Mouse (Mus musculus): Measurements from ENCODE around the gene Xpo4. TPM values are rescaled to one million over a fixed set of nuclear protein-coding genes. Genes with fewer than 3 reads are reported as not detected.
A peak's percentile ranks its signal among the peaks of the same experiment; 100 is the strongest.

Gene Xpo4
- 20.4 and 21.3 TPM in 2 replicates for polyA plus RNA-seq (2015; fragmentation: Nextera tagmentation; extraction: Ambion mirVana)

DNA sequence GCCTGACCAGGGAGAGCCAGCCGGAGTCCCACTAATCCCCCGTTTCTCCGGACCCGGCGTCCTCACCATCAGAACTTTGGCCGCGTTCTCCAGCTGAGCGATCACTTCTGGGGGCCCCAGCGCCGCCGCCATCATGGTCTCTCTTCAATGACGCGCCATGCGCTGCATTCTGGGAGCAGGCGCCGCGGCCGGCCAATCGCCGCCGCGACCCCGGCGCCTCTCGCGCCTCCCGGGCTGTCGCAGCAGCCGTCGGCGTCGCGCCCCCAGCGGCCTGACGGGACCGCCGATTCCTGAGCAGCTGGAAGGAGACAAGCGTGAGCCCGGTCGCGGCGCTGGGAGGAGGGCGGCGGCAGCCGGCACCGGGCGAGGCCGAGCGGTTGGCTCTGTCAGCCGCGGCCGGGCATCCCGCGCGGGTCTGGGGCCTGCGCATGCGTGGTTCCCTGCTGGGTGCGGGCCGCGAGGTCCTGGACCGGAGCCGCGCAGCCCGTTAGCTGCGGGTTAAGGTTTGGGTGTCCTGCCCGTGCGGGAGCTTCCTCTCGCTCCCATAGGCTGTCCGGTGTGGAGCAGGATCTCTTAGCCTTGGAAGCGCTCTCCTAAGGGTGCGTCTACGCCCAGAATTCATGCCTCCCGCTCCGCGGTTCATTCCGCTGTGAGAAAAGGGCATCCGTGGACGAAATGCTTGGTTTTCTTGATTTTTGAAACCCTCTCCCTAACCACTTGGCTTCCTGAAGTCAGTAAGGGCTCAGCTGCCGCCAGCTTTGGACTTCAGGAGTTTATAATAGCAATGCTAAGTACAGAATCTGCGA lies at the start of gene Xpo4:
Gene Xpo4, minus strand, starts transcription at position 609 of the 806 bp plus-strand sequence.
- H3K36me3 ChIP-seq = no peaks in the 10 kb centered on the region
- no peaks in the 10 kb centered on the region for H3K9me3 ChIP-seq
- peak within 1 kb of the TSS; percentile 87 for H3K4me3 ChIP-seq (replicated peaks)
- peak; percentile 92 for ATAC-seq (ENCODE audit: insufficient read depth, low FRiP score, low read depth)
- WGBS = under 1% methylated on average over 74 of the region's 80 CpGs
- peak within 1 kb of the TSS; percentile 89 for H3K4me2 ChIP-seq
- peak within 1 kb of the TSS; percentile 86 for H3K9ac ChIP-seq
- H3K27ac ChIP-seq = peak within 1 kb of the TSS; percentile 95
- H3K4me1 ChIP-seq = peaks cover 3% of the 10 kb centered on the region; the same call in 1 of the 2 replicates
- no peaks in the 10 kb centered on the region for H3K27me3 ChIP-seq (replicated peaks)

DNA sequence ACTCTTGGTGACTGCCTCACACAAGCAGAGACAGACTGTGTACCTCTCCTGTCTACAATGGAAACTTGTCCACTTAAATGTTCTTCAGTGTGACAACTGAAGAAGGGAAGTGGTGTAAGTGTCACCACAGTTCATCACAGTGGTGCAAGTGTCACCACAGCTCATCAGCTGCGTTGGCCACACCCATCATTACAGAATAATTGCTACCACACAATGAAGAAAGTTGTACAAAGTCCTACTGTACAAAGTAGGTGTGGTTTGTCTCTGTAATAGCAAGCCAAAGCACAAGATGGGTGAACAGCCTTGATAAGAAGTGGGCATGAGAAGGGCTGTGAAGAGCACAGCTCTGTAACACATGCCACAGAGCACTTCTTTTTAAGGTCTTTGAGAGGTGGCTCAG lies 47.7 kb upstream of the Xpo4 start:
- no peak overlapping the region for H3K4me3 ChIP-seq (replicated peaks)
- no peak overlapping the region for H3K27ac ChIP-seq
- no peaks in the 10 kb centered on the region for H3K36me3 ChIP-seq
- ATAC-seq (ENCODE audit: insufficient read depth, low FRiP score, low read depth) = 0 out of 2 replicates have a peak, but pooled peaks have one; percentile 7
- peaks cover 9% of the 10 kb centered on the region; the same call in 1 of the 2 replicates for H3K4me1 ChIP-seq
- 84% methylated on average over 1 of the region's 1 CpGs for WGBS
- no peak overlapping the region for H3K4me2 ChIP-seq
- H3K27me3 ChIP-seq (replicated peaks) = no peaks in the 10 kb centered on the region
- H3K9ac ChIP-seq = no peak overlapping the region
- H3K9me3 ChIP-seq = no peaks in the 10 kb centered on the region

DNA sequence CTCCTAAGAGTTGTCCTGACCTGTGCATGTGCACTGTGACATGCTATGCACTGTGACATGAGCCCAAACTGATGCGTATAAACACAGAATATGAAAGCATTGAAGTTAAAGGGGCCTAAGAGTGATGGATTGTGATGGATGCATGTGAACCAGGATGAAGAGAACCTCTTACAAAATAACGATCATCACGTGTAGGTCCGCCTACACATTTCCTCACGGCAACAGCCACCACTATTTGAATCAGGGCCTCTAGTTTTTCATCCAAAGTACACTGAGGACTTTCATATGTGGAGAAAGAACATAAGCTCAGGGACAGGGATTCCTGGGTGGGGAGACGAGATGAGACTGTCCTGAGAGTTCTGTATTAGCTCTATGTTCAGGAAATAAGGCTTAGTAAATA lies 45.8 kb upstream of the Xpo4 start:
- H3K4me2 ChIP-seq = no peak overlapping the region
- no peak overlapping the region for H3K27ac ChIP-seq
- no peaks in the 10 kb centered on the region for H3K27me3 ChIP-seq (replicated peaks)
- H3K9ac ChIP-seq = no peak overlapping the region
- no peaks in the 10 kb centered on the region for H3K9me3 ChIP-seq
- H3K4me1 ChIP-seq = peaks cover 16% of the 10 kb centered on the region
- no peaks in the 10 kb centered on the region for H3K36me3 ChIP-seq
- WGBS = 74% methylated on average over 6 of the region's 6 CpGs
- ATAC-seq (ENCODE audit: insufficient read depth, low FRiP score, low read depth) = no peak
- H3K4me3 ChIP-seq (replicated peaks) = no peak overlapping the region

DNA sequence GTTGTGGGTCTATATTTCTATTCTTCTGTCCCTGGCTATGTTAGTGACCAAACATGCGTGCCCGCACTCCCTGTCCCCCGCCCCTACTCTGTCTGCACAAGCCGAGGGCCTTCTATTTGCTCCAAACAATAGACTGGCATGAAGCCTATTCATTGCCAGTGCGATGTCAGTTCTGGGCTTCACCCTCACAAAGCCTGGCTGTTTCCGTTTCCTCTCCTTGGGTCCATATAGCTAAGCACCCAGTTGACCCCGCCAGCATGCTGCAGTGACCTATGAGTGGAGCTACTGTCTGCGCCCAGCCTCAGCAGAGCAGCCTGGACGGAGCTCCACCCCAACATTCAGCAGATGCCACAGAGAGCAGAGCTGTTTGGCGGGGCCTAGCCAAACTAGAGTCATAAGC lies 43.9 kb upstream of the Xpo4 start:
- Histone ChIP-seq H3K4me1 (peaks cover 16% of the 10 kb centered on the region), H3K27ac (peak overlapping the region; percentile 36; the same call in 1 of the 2 replicates)

DNA sequence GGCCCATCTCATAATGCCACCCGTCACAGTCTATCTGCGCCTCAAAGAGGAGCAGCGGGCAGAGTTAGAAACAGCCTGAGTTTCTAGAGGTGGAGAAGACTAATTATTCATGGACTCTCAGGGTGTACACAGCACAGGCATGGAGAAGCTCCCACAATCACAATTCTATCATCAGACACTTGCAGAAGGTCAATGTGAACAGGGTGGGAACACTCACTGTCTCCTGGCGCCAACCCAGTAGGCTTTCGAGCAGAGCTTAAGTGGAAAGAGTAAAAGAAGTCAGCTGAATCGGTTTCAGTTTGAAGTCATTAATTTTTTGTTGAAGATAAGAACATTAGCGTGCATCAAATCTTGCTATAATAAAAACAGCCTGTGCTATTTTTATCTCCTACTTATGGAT lies 43.4 kb upstream of the Xpo4 start:
- Histone ChIP-seq H3K27ac (peak overlapping the region; percentile 36; the same call in 1 of the 2 replicates), H3K9ac (no peak overlapping the region), H3K36me3 (peaks cover 7% of the 10 kb centered on the region; the same call in 1 of the 2 replicates), H3K9me3 (no peaks in the 10 kb centered on the region), H3K4me2 (no peak overlapping the region), H3K4me3 (replicated peaks) (no peak overlapping the region), H3K4me1 (peaks cover 16% of the 10 kb centered on the region), H3K27me3 (replicated peaks) (no peaks in the 10 kb centered on the region)
- no peak for ATAC-seq (ENCODE audit: insufficient read depth, low FRiP score, low read depth)
- 66% methylated on average over 7 of the region's 7 CpGs for WGBS

More for the DNA sequence above, 43.9 kb upstream of the Xpo4 start:
- ATAC-seq (ENCODE audit: insufficient read depth, low FRiP score, low read depth) = no peak
- Histone ChIP-seq H3K36me3 (peaks cover 7% of the 10 kb centered on the region; the same call in 1 of the 2 replicates), H3K9me3 (no peaks in the 10 kb centered on the region), H3K4me2 (no peak overlapping the region), H3K27me3 (replicated peaks) (no peaks in the 10 kb centered on the region), H3K9ac (no peak overlapping the region), H3K4me3 (replicated peaks) (no peak overlapping the region)
- 58% methylated on average over 10 of the region's 10 CpGs for WGBS

DNA sequence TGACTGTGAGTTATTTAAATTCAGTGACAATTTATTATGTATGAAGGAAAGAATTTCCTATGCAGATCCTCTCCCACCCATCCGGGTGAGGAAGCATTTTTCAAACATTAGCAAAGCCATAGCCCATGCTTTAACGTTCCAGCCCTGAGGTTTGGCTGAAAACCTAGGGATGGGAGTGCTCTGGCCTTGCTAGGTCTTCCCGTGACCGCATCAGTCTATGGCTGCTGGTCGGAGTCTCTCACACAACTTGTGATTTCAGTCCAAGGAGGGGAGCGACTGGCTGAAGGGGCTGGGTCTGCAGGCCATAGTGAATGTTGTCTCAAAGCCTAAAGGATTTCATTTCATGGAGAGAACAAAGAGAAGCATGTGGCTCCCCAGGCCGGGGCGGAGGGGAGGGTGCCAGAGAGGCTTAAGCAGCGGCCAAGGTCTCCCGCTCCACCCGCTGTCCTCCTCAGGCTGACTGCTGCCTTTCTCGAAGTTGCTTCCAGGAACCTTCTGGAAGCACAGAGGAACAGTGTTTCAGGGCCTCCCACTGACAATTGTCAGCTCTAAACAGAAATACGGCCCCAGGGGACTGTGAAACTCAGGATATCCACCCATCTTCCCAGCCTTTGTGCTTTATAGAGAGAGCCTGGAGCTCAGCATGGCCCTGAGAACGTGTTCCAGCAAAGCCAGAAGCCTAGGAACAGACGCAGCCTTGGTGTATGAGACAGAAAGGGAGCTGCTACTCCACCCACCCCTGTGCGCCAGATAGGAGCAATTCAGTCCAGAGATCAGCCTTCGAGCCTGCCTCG lies 42.1 kb upstream of the Xpo4 start:
- Histone ChIP-seq H3K4me3 (replicated peaks) (no peak overlapping the region), H3K36me3 (peaks cover 7% of the 10 kb centered on the region; the same call in 1 of the 2 replicates), H3K27ac (peak overlapping the region; percentile 55), H3K4me2 (no peak overlapping the region), H3K9ac (no peak overlapping the region), H3K9me3 (no peaks in the 10 kb centered on the region), H3K27me3 (replicated peaks) (no peaks in the 10 kb centered on the region), H3K4me1 (peaks cover 17% of the 10 kb centered on the region)
- ATAC-seq (ENCODE audit: insufficient read depth, low FRiP score, low read depth) = no peak
- 50% methylated on average over 18 of the region's 18 CpGs for WGBS

DNA sequence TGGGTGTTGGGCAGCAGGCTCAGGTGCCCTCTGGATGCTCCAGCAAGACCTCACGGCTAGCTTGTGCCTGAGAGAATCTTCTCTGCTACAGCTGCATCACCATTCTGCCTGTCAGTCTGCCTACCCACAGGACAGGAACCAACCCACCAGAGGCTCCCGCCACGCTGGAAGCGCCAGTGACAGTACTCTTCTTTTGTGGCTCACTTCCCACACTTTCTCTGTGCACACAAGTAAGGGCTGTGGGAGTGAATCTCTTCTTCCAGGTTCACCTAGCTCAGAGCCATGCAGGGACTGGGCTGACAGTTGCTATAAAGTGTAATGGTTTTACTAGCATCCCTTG lies 41.5 kb upstream of the Xpo4 start:
- H3K27ac ChIP-seq = peak overlapping the region; percentile 55; the same call in 1 of the 2 replicates
- H3K9me3 ChIP-seq = no peaks in the 10 kb centered on the region
- no peak for ATAC-seq (ENCODE audit: insufficient read depth, low FRiP score, low read depth)
- H3K27me3 ChIP-seq (replicated peaks) = no peaks in the 10 kb centered on the region
- no peak overlapping the region for H3K9ac ChIP-seq
- H3K4me3 ChIP-seq (replicated peaks) = no peak overlapping the region
- H3K4me1 ChIP-seq = peaks cover 20% of the 10 kb centered on the region
- peaks cover 7% of the 10 kb centered on the region; the same call in 1 of the 2 replicates for H3K36me3 ChIP-seq
- no peak overlapping the region for H3K4me2 ChIP-seq
- whole genome bisulfite sequencing = 86% methylated on average over 4 of the region's 4 CpGs

DNA sequence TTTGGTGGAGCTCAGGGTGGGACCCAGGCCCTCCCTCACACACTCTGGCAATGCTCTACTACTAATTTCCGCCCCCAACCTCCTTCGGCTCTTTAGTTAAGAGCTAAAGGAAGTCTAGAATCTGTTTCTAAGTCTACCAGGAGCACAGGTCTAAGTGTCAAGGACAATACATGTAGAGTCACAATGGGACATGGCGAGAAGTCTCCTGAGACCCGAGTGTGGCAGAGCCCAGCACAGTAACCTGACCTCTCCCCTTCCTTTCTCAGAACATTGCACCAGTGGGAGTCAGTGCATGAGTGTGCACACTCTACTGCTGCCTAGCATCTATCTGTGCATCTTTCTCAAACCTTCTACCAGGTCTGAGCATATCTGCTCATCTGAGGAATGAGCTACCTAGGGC lies 40.5 kb upstream of the Xpo4 start:
- Histone ChIP-seq H3K4me2 (no peak overlapping the region), H3K4me1 (peaks cover 17% of the 10 kb centered on the region), H3K9ac (no peak overlapping the region), H3K36me3 (peaks cover 7% of the 10 kb centered on the region; the same call in 1 of the 2 replicates), H3K9me3 (no peaks in the 10 kb centered on the region), H3K27ac (no peak overlapping the region), H3K4me3 (replicated peaks) (no peak overlapping the region), H3K27me3 (replicated peaks) (no peaks in the 10 kb centered on the region)
- 85% methylated on average over 4 of the region's 4 CpGs for WGBS
- ATAC-seq (ENCODE audit: insufficient read depth, low FRiP score, low read depth) = no peak

DNA sequence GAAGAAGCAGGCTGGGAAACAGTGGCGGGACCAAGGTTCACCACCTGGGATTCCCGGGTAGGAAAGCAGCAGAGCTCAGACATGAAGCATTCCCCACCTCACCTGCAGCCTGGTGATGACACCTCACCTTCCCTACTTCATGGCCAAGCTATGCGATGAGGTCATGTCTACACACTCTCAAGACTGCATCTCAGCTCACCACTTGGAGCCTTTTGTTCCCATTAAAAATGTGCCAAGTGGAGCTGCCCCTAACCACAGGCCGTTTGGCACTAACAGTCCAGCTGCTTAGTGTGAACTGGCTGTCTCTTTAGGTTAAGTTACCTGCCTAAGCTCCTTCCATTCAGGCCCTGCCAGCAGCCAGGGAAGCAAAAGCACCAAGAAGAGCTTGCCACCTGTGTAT lies 39.8 kb upstream of the Xpo4 start:
- peaks cover 17% of the 10 kb centered on the region for H3K4me1 ChIP-seq
- H3K36me3 ChIP-seq = peaks cover 13% of the 10 kb centered on the region
- 85% methylated on average over 4 of the region's 4 CpGs for WGBS

DNA sequence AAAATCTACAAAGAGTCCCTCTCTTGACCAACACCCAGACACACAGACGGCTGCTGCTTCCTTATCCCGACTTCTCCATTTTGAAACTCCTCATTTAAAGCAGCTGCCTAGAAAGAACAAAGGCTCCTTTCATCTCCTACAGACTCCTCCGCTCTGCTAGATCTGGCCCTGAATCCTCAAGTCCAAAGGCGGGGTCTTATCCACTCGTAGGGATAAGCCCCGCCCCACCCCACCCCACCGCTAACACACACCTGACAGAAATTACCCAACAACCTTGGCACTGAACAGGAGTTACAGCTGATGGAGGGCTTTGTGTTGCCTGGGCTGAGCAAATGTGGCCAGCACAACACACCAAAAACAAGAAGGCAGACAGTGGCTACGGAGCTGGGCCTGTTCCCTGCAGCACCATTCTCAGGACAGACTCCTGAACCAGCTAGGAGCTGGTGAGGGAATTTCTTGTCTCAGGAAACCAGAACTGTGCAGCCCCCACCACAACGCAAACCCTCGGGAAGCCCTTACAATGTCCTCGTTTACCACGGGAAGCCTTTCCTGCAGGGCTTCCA lies 36.8 kb upstream of the Xpo4 start:
- Histone ChIP-seq H3K4me3 (replicated peaks) (no peak overlapping the region), H3K27ac (peak overlapping the region; percentile 26; the same call in 1 of the 2 replicates), H3K9me3 (no peaks in the 10 kb centered on the region), H3K4me1 (peaks cover 4% of the 10 kb centered on the region; the same call in 1 of the 2 replicates), H3K27me3 (replicated peaks) (no peaks in the 10 kb centered on the region), H3K9ac (no peak overlapping the region), H3K4me2 (no peak overlapping the region), H3K36me3 (peaks cover 27% of the 10 kb centered on the region)
- peak; percentile 76 for ATAC-seq (ENCODE audit: insufficient read depth, low FRiP score, low read depth)
- WGBS = 63% methylated on average over 12 of the region's 12 CpGs

More for the DNA sequence above, 39.8 kb upstream of the Xpo4 start:
- ATAC-seq (ENCODE audit: insufficient read depth, low FRiP score, low read depth) = no peak
- no peak overlapping the region for H3K4me2 ChIP-seq
- H3K27me3 ChIP-seq (replicated peaks) = no peaks in the 10 kb centered on the region
- H3K9me3 ChIP-seq = no peaks in the 10 kb centered on the region
- no peak overlapping the region for H3K4me3 ChIP-seq (replicated peaks)
- H3K27ac ChIP-seq = no peak overlapping the region
- H3K9ac ChIP-seq = no peak overlapping the region

DNA sequence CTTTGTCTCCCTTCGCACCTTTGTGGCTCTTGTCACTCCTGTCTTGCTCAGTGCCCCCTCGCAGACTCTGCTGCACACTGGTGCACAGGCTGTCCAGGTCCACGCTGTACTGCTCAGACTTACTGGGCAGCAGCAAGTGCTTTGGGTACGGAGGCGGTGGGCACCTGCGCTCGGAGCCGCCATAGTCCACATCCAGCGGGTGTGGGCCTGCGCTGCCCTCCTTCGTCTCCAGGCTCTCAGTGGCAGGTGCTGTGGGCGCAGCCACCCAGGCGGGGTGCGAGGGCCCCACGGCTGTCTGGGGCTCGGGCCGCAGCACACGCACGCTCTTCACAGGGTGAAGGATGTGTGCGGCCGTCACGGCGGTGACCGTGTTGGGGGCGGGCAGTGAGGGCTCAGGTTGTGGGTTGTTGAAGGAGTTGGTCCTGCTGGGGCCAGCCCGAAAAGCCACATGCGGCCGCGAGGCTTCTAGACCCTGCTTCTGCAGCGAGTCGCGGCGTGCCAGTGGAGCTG lies 34.3 kb upstream of the Xpo4 start:
- no peaks in the 10 kb centered on the region for H3K27me3 ChIP-seq (replicated peaks)
- H3K36me3 ChIP-seq = peaks cover 28% of the 10 kb centered on the region
- H3K27ac ChIP-seq = no peak overlapping the region
- H3K4me3 ChIP-seq (replicated peaks) = no peak overlapping the region
- H3K9ac ChIP-seq = no peak overlapping the region
- H3K9me3 ChIP-seq = no peaks in the 10 kb centered on the region
- peaks cover 4% of the 10 kb centered on the region; the same call in 1 of the 2 replicates for H3K4me1 ChIP-seq
- 97% methylated on average over 33 of the region's 33 CpGs for WGBS
- ATAC-seq (ENCODE audit: insufficient read depth, low FRiP score, low read depth) = peak; percentile 19; the same call in 1 of the 2 replicates
- H3K4me2 ChIP-seq = no peak overlapping the region
